ENCODE assay signal across 25 mouse cellular contexts in the genomic region with DNA sequence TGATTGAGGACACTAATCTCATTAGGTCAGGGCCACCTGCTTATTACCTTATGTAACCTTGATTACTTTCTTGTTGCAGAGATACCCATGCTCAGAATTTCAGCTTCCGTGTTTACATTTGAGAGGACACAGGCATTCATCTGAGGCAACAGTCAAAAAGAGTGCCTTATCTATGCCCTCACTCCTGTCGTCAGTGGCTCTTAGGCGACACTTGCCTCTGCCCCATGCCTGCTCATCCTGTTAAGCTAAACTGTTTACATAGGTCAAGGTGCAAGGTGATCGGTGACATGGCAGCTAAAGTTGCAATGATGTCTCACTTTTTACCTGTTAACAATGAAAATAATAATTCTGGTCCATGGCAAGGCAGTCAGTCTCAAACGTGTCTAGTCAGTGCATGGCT.
DNase-seq lines count a peak whose midpoint lies in the region; ATAC-seq and TF ChIP-seq lines count a peak whose summit lies in the region.
"Had no signal": no experiment of that assay in that cellular context is flagged by ENCODE, and none has a peak within 500 bp of the region (broad histone marks: within the 10 kb centered on the region; RNA-seq: fewer than 3 reads in every experiment).

No protein-coding gene starts in this region.

- ATAC-seq in heart, embryonic 12.5 days (ENCODE audit: insufficient number of reproducible peaks, low FRiP score), result no peak
- peak; percentile 71; the same call in 1 of the 2 replicates for ATAC-seq in liver, embryonic 12.5 days
- ATAC-seq in liver, embryonic 15.5 days (ENCODE audit: insufficient read depth), result no peak
- ATAC-seq in megakaryocyte progenitor cell, adult 5-6 weeks (replicated peaks; ENCODE audit: poor library complexity), result peak; percentile 17; the same call in 1 of the 2 replicates
- ATAC-seq: forebrain, embryonic 16.5 days; Patski had no signal

- intact Hi-C loops in left cerebral cortex, postnatal 25 days (cut with DNase I), result loop anchor here (5.0 kb wide), 1 partner anchor 427 kb away; no protein-coding TSS in a partner anchor

- TF ChIP-seq CTCF in kidney, adult 2 months (conservative IDR thresholded peaks at IDR 0.05; ENCODE audit: insufficient read depth, insufficient read length, low read depth, low read length), result no peak

- H3K36me3 ChIP-seq in heart, embryonic 12.5 days, result no peaks in the 10 kb centered on the region
- no peaks in the 10 kb centered on the region for H3K36me3 ChIP-seq in heart, embryonic 10.5 days
- no peaks in the 10 kb centered on the region for H3K36me3 ChIP-seq in liver, embryonic 12.5 days
- no peaks in the 10 kb centered on the region for H3K36me3 ChIP-seq in liver, embryonic 15.5 days (replicated peaks)
- no peaks in the 10 kb centered on the region for H3K36me3 ChIP-seq in kidney, adult 2 months (ENCODE audit: control insufficient read depth, insufficient read depth, low read length)
- H3K36me3 ChIP-seq: embryonic facial prominence, embryonic 12.5 days; embryonic facial prominence, embryonic 15.5 days; heart, embryonic 13.5 days; hindbrain, embryonic 12.5 days; hindbrain, embryonic 15.5 days had no signal

- peaks cover 12% of the 10 kb centered on the region for H3K4me1 ChIP-seq in heart, embryonic 12.5 days (replicated peaks)
- H3K4me1 ChIP-seq in heart, embryonic 10.5 days, result peaks cover 13% of the 10 kb centered on the region
- H3K4me1 ChIP-seq in liver, embryonic 12.5 days, result peaks cover 26% of the 10 kb centered on the region
- H3K4me1 ChIP-seq in liver, embryonic 15.5 days (replicated peaks), result peaks cover 11% of the 10 kb centered on the region
- H3K4me1 ChIP-seq in kidney, adult 2 months (ENCODE audit: control insufficient read depth, insufficient read depth, low read length), result no peaks in the 10 kb centered on the region
- H3K4me1 ChIP-seq: embryonic facial prominence, embryonic 12.5 days; embryonic facial prominence, embryonic 15.5 days; hindbrain, embryonic 12.5 days; hindbrain, embryonic 15.5 days had no signal

- no peak overlapping the region for H3K9ac ChIP-seq in heart, embryonic 12.5 days
- H3K9ac ChIP-seq in liver, embryonic 12.5 days, result no peak overlapping the region
- H3K9ac ChIP-seq in liver, embryonic 15.5 days, result no peak overlapping the region
- H3K9ac ChIP-seq: embryonic facial prominence, embryonic 12.5 days; embryonic facial prominence, embryonic 15.5 days; heart, embryonic 13.5 days; hindbrain, embryonic 12.5 days; hindbrain, embryonic 15.5 days had no signal

- H3K27me3 ChIP-seq in heart, embryonic 12.5 days (replicated peaks), result no peaks in the 10 kb centered on the region
- no peaks in the 10 kb centered on the region for H3K27me3 ChIP-seq in heart, embryonic 10.5 days (ENCODE audit: insufficient read depth, poor library complexity, severe bottlenecking)
- no peaks in the 10 kb centered on the region for H3K27me3 ChIP-seq in liver, embryonic 12.5 days (replicated peaks)
- no peaks in the 10 kb centered on the region for H3K27me3 ChIP-seq in liver, embryonic 15.5 days
- H3K27me3 ChIP-seq in kidney, adult 2 months (replicated peaks; ENCODE audit: control insufficient read depth, insufficient read depth, low read length), result no peaks in the 10 kb centered on the region
- H3K27me3 ChIP-seq: CH12.LX; embryonic facial prominence, embryonic 12.5 days; embryonic facial prominence, embryonic 15.5 days; heart, embryonic 13.5 days; hindbrain, embryonic 12.5 days; hindbrain, embryonic 15.5 days; Patski had no signal

- H3K27ac ChIP-seq in heart, embryonic 12.5 days (ENCODE audit: poor library complexity, severe bottlenecking), result 0 out of 2 replicates have a peak overlapping the region, but pooled peaks have one; percentile 15
- no peak overlapping the region for H3K27ac ChIP-seq in heart, embryonic 10.5 days
- no peak overlapping the region for H3K27ac ChIP-seq in liver, embryonic 12.5 days
- H3K27ac ChIP-seq in liver, embryonic 15.5 days (replicated peaks), result 0 out of 2 replicates have a peak overlapping the region, but pooled peaks have one; percentile 9
- no peak overlapping the region for H3K27ac ChIP-seq in kidney, adult 2 months (ENCODE audit: insufficient read depth, low read depth, low read length)
- H3K27ac ChIP-seq: embryonic facial prominence, embryonic 12.5 days; embryonic facial prominence, embryonic 15.5 days; heart, embryonic 13.5 days; hindbrain, embryonic 12.5 days; hindbrain, embryonic 15.5 days had no signal

- TF ChIP-seq POLR2A in kidney, adult 2 months (IDR thresholded peaks at IDR 0.05; ENCODE audit: low read depth, low read length), result no peak

- no peak overlapping the region for H3K4me3 ChIP-seq in heart, embryonic 12.5 days
- H3K4me3 ChIP-seq in heart, embryonic 10.5 days, result no peak overlapping the region
- H3K4me3 ChIP-seq in liver, embryonic 12.5 days, result no peak overlapping the region
- no peak overlapping the region for H3K4me3 ChIP-seq in liver, embryonic 15.5 days (replicated peaks)
- no peak overlapping the region for H3K4me3 ChIP-seq in kidney, adult 2 months (ENCODE audit: insufficient read depth, low read depth, low read length)
- H3K4me3 ChIP-seq: embryonic facial prominence, embryonic 12.5 days; embryonic facial prominence, embryonic 15.5 days; heart, embryonic 13.5 days; hindbrain, embryonic 12.5 days; hindbrain, embryonic 15.5 days had no signal

- H3K9me3 ChIP-seq in heart, embryonic 12.5 days (replicated peaks), result no peaks in the 10 kb centered on the region
- H3K9me3 ChIP-seq in heart, embryonic 10.5 days, result no peaks in the 10 kb centered on the region
- H3K9me3 ChIP-seq in liver, embryonic 12.5 days (replicated peaks), result no peaks in the 10 kb centered on the region
- H3K9me3 ChIP-seq in liver, embryonic 15.5 days (replicated peaks), result no peaks in the 10 kb centered on the region
- H3K9me3 ChIP-seq: embryonic facial prominence, embryonic 12.5 days; embryonic facial prominence, embryonic 15.5 days; G1E; heart, embryonic 13.5 days; hindbrain, embryonic 12.5 days; hindbrain, embryonic 15.5 days had no signal

- no peak overlapping the region for H3K4me2 ChIP-seq in heart, embryonic 12.5 days
- H3K4me2 ChIP-seq in liver, embryonic 12.5 days, result no peak overlapping the region
- H3K4me2 ChIP-seq in liver, embryonic 15.5 days, result no peak overlapping the region
- H3K4me2 ChIP-seq: embryonic facial prominence, embryonic 12.5 days; embryonic facial prominence, embryonic 15.5 days; heart, embryonic 13.5 days; hindbrain, embryonic 12.5 days; hindbrain, embryonic 15.5 days had no signal

- no peak for DNase-seq in heart, embryonic 10.5 days (ENCODE audit: low spot score)
- DNase-seq in kidney, adult 2 months, result no peak
- no peak for DNase-seq in left cerebral cortex, postnatal 25 days (ENCODE audit: low spot score in 2 of 2)
- no peak for DNase-seq in thymus, postnatal 36 days
- DNase-seq: adrenal gland, postnatal 10 days; B cell, adult 2 months; cerebellum, adult 11 months; cerebellum, adult 2 months; cerebellum, adult 9-11 months; cerebellum, postnatal 25 days; gastrocnemius, postnatal 10 days; gastrocnemius, postnatal 36 days had no signal

- 38% methylated on average over 5 of the region's 5 CpGs for WGBS in heart, embryonic 12.5 days
- 47% methylated on average over 5 of the region's 5 CpGs for WGBS in heart, embryonic 10.5 days
- WGBS in liver, embryonic 12.5 days (ENCODE audit: insufficient replicate concordance), result 45% methylated on average over 5 of the region's 5 CpGs
- whole genome bisulfite sequencing in liver, embryonic 15.5 days (ENCODE audit: insufficient replicate concordance), result 32% methylated on average over 5 of the region's 5 CpGs
- 83% methylated on average over 5 of the region's 5 CpGs for WGBS in kidney, adult 2 months

Comparison
In these comparisons a context has a peak if more than half of its experiments do, and no peak if none do; other contexts are left out.
1. ATAC-seq: peak in liver, embryonic 12.5 days (single experiment) and megakaryocyte progenitor cell, adult 5-6 weeks (single experiment); none in heart, embryonic 12.5 days (single experiment) and liver, embryonic 15.5 days (single experiment).
2. H3K27ac ChIP-seq: peak in heart, embryonic 12.5 days (single experiment) and liver, embryonic 15.5 days (single experiment); none in heart, embryonic 10.5 days (single experiment), liver, embryonic 12.5 days (single experiment) and kidney, adult 2 months (single experiment).